Mouse (Mus musculus) mesoderm, embryonic 11.5 days (tissue): ENCODE data around the gene Paxbp1.

ENCODE experiments used
- DNase-seq: peaks from one replicate; pipeline ENCODE4 v3.0.0-alpha.2; 2012; ENCODE audit warnings: low read depth, low spot score

Gene Paxbp1

GRCm38 (mm10) chr16:90997822-90998221, 46.5 kb downstream of the Paxbp1 start:
- no peak for DNase-seq

- no peak for DNase-seq
These were observed 47.8 kb downstream of the Paxbp1 start for GRCm38 (mm10) chr16:90996327-90997243.

GRCm38 (mm10) chr16:90995498-90995897, 48.8 kb downstream of the Paxbp1 start:
- DNase-seq = no peak

DNA sequence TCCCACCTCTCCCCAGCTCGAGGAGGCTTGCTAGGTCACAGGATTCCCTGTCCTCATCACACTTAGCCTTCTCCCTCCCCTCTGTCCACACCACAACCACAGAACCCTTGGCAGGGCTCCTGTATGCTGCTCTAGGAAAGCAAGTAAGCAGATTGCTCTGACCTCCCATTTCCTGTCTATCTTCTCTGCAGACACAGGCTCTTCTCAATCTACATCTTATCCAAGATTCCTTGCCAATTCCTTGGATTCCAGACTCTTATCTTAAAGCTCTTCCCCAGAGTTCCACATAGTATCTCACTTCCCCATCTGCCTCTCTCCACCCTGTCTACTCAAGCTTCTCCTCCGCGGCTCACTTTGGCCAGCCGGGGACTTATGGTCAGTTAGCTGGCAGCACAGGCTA, 49.3 kb downstream of the Paxbp1 start:
- DNase-seq = no peak

DNA sequence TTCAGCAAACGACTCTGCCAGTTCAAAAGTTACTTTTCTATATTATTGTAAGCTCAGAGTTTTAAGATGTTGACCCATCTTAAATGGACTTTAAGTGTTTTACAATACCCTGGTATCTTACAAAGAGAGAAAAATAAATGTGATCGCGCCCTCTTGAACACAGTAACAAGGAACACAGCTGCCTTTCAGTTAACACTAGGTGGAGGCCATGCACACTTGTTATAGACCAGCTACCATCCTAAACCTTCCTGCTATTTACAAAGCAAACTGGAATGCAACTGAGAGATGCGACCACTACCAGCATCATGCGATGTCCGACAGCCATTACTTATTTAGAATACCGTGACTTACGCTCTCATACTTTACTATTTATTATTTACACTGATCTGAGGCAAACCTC, 55.2 kb downstream of the Paxbp1 start:
- no peak for DNase-seq

DNA sequence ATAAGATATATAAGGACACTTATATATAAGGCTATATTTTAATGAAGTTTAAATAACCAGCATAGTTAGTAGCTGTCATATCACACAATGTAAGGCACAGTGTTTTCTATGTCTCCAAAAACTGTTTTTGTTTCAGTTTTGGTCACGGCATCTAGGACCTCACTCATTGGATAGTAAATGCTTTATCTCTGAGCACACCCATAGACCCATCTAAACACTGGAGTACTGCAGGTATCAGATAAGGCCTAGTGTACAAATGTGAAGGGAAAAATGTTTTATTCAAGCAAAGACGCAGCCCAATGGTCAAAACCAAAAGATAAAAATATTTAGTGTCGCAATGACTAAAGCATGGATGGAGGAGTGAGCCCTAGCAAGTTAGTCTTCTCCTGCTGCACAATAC, 55.7 kb downstream of the Paxbp1 start:
- no peak for DNase-seq

GRCm38 (mm10) chr16:90988039-90988438, 56.3 kb downstream of the Paxbp1 start:
- no peak for DNase-seq

- DNase-seq = no peak
These were observed 73.3 kb downstream of the Paxbp1 start for GRCm38 (mm10) chr16:90971004-90971403.

GRCm38 (mm10) chr16:90966241-90966640, 78.1 kb downstream of the Paxbp1 start:
- DNase-seq = no peak

DNA sequence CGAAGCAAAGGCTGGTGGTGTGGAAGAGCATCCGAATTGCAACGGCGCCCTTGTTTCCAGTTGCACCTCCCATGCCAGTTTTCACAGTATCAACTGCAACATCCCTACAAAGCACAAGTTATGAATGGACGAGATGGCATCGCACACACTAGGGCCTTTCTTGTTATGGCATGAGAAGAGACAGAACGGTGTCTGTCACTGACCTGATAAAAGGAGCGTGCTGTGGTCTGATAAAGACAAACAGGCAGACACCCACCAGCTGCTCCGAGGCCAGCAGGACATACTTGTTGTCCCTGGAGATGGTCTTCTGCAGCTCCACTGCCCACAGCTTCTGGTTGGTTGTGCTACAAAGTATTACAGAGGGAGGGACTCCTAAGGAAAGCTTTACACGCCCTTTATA, 80.0 kb downstream of the Paxbp1 start:
- no peak for DNase-seq
